Mouse (Mus musculus): ENCODE data around the gene AF366264. TPM values are rescaled to one million over a fixed set of nuclear protein-coding genes. Genes with fewer than 3 reads are reported as not detected.
"Not testable (repeated sequence)": the region's sequence is repeated elsewhere in the genome, so short reads cannot be mapped to it uniquely, and the experiment has no call there.

The AF366264 gene
- polyA plus RNA-seq (2012; rRNA removed) (0.01 TPM in 1 of 2 replicates, not detected in the other), polyA plus RNA-seq (2014; fragmentation: Nextera tagmentation; extraction: Ambion mirVana) (not detected in 2 replicates)

GRCm38 (mm10) chr8:13838289-13838688 lies at the start of gene AF366264:
AF366264 (minus strand) TSS chr8:13838389.
- H3K36me3 ChIP-seq (replicated peaks; ENCODE audit: control insufficient read depth, insufficient read depth, low read depth); H3K27ac ChIP-seq; H3K4me2 ChIP-seq (ENCODE audit: low read depth); H3K4me3 ChIP-seq (ENCODE audit: insufficient read depth in 1 of 2, low read depth in 2 of 2, low read length in 2 of 2); H3K9ac ChIP-seq (replicated peaks); H3K27me3 ChIP-seq (ENCODE audit: control insufficient read depth, insufficient read depth, low read length); H3K4me1 ChIP-seq (replicated peaks; ENCODE audit: control insufficient read depth in 2 of 2, insufficient read depth in 2 of 2, low read length in 1 of 2); ATAC-seq (ENCODE audit: insufficient read depth); DNase-seq (ENCODE audit: low read depth in 3 of 3, low spot score in 3 of 3); H3K9me3 ChIP-seq (ENCODE audit: control insufficient read depth, low read length): not testable (repeated sequence)
- 66% methylated on average over 5 of the region's 5 CpGs for WGBS (ENCODE audit: insufficient replicate concordance)

- not testable (repeated sequence) for H3K27ac ChIP-seq; H3K4me2 ChIP-seq (ENCODE audit: low read depth); H3K9ac ChIP-seq (replicated peaks); H3K36me3 ChIP-seq (replicated peaks; ENCODE audit: control insufficient read depth, insufficient read depth, low read depth); H3K4me3 ChIP-seq (ENCODE audit: insufficient read depth in 1 of 2, low read depth in 2 of 2, low read length in 2 of 2); DNase-seq (ENCODE audit: low read depth in 3 of 3, low spot score in 3 of 3); H3K4me1 ChIP-seq (replicated peaks; ENCODE audit: control insufficient read depth in 2 of 2, insufficient read depth in 2 of 2, low read length in 1 of 2); H3K27me3 ChIP-seq (ENCODE audit: control insufficient read depth, insufficient read depth, low read length); ATAC-seq (ENCODE audit: insufficient read depth); H3K9me3 ChIP-seq (ENCODE audit: control insufficient read depth, low read length)
- 52% methylated on average over 1 of the region's 1 CpGs for WGBS (ENCODE audit: insufficient replicate concordance)
Observed at GRCm38 (mm10) chr8:13843286-13843685, 5.1 kb upstream of the AF366264 start.

GRCm38 (mm10) chr8:13828598-13829172 lies 9.5 kb downstream of the AF366264 start:
- Histone ChIP-seq H3K4me2 (ENCODE audit: low read depth) (no peak overlapping the region), H3K9me3 (ENCODE audit: control insufficient read depth, low read length) (no peaks in the 10 kb centered on the region), H3K27me3 (ENCODE audit: control insufficient read depth, insufficient read depth, low read length) (no peaks in the 10 kb centered on the region), H3K9ac (replicated peaks) (no peak overlapping the region), H3K4me1 (replicated peaks; ENCODE audit: control insufficient read depth in 2 of 2, insufficient read depth in 2 of 2, low read length in 1 of 2) (no peaks in the 10 kb centered on the region), H3K4me3 (ENCODE audit: insufficient read depth in 1 of 2, low read depth in 2 of 2, low read length in 2 of 2) (no peak overlapping the region), H3K27ac (no peak overlapping the region), H3K36me3 (replicated peaks; ENCODE audit: control insufficient read depth, insufficient read depth, low read depth) (no peaks in the 10 kb centered on the region)
- 47% methylated on average over 7 of the region's 7 CpGs for WGBS (ENCODE audit: insufficient replicate concordance)
- DNase-seq (ENCODE audit: low read depth in 3 of 3, low spot score in 3 of 3) (no peak), ATAC-seq (ENCODE audit: insufficient read depth) (no peak)
- no peak for TF ChIP-seq EP300 (IDR thresholded peaks at IDR 0.05; ENCODE audit: low read depth)

GRCm38 (mm10) chr8:13799566-13799965 lies 38.6 kb downstream of the AF366264 start:
- no peak overlapping the region for H3K4me2 ChIP-seq (ENCODE audit: low read depth)
- H3K36me3 ChIP-seq (replicated peaks; ENCODE audit: control insufficient read depth, insufficient read depth, low read depth): peaks cover 3% of the 10 kb centered on the region
- no peak overlapping the region for H3K4me3 ChIP-seq (ENCODE audit: insufficient read depth in 1 of 2, low read depth in 2 of 2, low read length in 2 of 2)
- no peaks in the 10 kb centered on the region for H3K9me3 ChIP-seq (ENCODE audit: control insufficient read depth, low read length)
- no peaks in the 10 kb centered on the region for H3K4me1 ChIP-seq (replicated peaks; ENCODE audit: control insufficient read depth in 2 of 2, insufficient read depth in 2 of 2, low read length in 1 of 2)
- no peak overlapping the region for H3K27ac ChIP-seq
- no peak overlapping the region for H3K9ac ChIP-seq (replicated peaks)
- no peaks in the 10 kb centered on the region for H3K27me3 ChIP-seq (ENCODE audit: control insufficient read depth, insufficient read depth, low read length)
- DNase-seq (ENCODE audit: low read depth in 3 of 3, low spot score in 3 of 3) (no peak), ATAC-seq (ENCODE audit: insufficient read depth) (no peak)
- TF ChIP-seq CTCF (IDR thresholded peaks at IDR 0.05; ENCODE audit: low read depth) (no peak), EP300 (IDR thresholded peaks at IDR 0.05; ENCODE audit: low read depth) (no peak)
- 70% methylated on average over 5 of the region's 5 CpGs for WGBS (ENCODE audit: insufficient replicate concordance)

- Histone ChIP-seq H3K27ac (no peak overlapping the region), H3K4me2 (ENCODE audit: low read depth) (no peak overlapping the region), H3K9me3 (ENCODE audit: control insufficient read depth, low read length) (no peaks in the 10 kb centered on the region), H3K9ac (replicated peaks) (no peak overlapping the region), H3K4me3 (ENCODE audit: insufficient read depth in 1 of 2, low read depth in 2 of 2, low read length in 2 of 2) (no peak overlapping the region), H3K27me3 (ENCODE audit: control insufficient read depth, insufficient read depth, low read length) (no peaks in the 10 kb centered on the region), H3K4me1 (replicated peaks; ENCODE audit: control insufficient read depth in 2 of 2, insufficient read depth in 2 of 2, low read length in 1 of 2) (no peaks in the 10 kb centered on the region), H3K36me3 (replicated peaks; ENCODE audit: control insufficient read depth, insufficient read depth, low read depth) (peaks cover 3% of the 10 kb centered on the region)
- DNase-seq (ENCODE audit: low read depth in 3 of 3, low spot score in 3 of 3): no peak
- 70% methylated on average over 5 of the region's 5 CpGs for WGBS (ENCODE audit: insufficient replicate concordance)
- ATAC-seq (ENCODE audit: insufficient read depth): no peak
- no peak for TF ChIP-seq EP300 (IDR thresholded peaks at IDR 0.05; ENCODE audit: low read depth)
Observed at GRCm38 (mm10) chr8:13797676-13798075, 40.5 kb downstream of the AF366264 start.

Data from liver, embryonic 14.5 days (tissue).